Mouse (Mus musculus) adrenal gland, postnatal 0 days (tissue): ENCODE results near the gene Olfr1166. TPM values are rescaled to one million over a fixed set of nuclear protein-coding genes. Genes with fewer than 3 reads are reported as not detected.

Experiments used
- polyA plus RNA-seq: library from polyadenylated mRNA; unstranded; fragments of >200 nt; fragmentation: Nextera tagmentation; extraction: Ambion mirVana; gene quantifications from 2 replicates; pipeline ENCODE4 v1.2.1, GENCODE M21; 2015

Olfr1166 gene
- polyA plus RNA-seq, result not detected in 2 replicates

DNA sequence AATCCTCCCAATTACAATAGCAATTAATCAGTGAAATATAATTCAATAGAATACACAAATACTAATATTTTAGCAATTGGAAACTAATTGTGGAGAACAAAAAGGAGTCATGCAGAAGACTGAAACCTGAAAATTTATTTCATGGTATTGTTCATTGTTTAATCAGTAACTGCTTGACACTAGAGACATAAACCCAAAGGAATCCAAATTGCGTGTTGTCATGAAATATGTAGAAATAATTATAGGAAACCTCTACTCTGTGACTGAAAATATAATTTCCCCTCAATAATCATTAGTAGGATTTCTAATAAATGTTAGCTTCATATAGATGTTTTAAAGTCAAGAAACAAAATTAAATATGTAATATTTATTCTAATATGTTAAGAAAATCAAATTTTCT lies at the start of gene Olfr1166:
Gene Olfr1166 (minus strand): TSS at position 101 of the 400 bp plus-strand sequence.

DNA sequence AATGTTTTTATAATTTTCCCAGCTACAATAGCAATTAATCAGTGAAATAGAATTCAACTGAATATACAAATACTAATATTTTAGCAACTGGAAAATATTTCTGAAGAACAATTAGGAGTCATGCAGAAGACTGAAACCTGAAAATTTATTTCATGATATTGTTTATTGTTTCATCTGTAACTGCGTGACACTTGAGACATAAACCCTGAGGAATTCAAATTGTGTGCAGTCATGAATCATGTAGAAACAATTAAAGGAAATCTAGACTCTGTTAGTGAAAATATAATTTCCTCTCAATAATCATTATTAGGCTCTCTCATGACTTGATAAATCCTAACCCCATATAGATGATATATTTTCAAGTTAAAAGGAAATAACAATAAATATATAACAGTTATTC lies 27.0 kb upstream of the Olfr1166 start, which contains the start of gene Olfr1167:
Gene Olfr1167 (minus strand): TSS at position 101 of the 400 bp plus-strand sequence.

GRCm38 (mm10) chr2:88093866-88094265 lies 34.2 kb downstream of the Olfr1166 start, which contains the start of gene Olfr1164:
Gene Olfr1164 (minus strand): TSS chr2:88093966.

Other genes starting within 250 kb of the Olfr1166 start
- not detected in 2 replicates for gene Olfr1153, start 233.3 kb downstream of the Olfr1166 start, polyA plus RNA-seq
- not detected in 2 replicates for gene Olfr1154, start 223.1 kb downstream of the Olfr1166 start, polyA plus RNA-seq
- gene Olfr1155, start 183.1 kb downstream of the Olfr1166 start, polyA plus RNA-seq, result not detected in 2 replicates
- not detected in 2 replicates for gene Olfr1156, start 175.2 kb downstream of the Olfr1166 start, polyA plus RNA-seq
- not detected in 2 replicates for gene Olfr1157, start 160.0 kb downstream of the Olfr1166 start, polyA plus RNA-seq
- gene Olfr74, start 153.6 kb downstream of the Olfr1166 start, polyA plus RNA-seq, result not detected in 2 replicates
- not detected in 2 replicates for gene Olfr1158, start 138.2 kb downstream of the Olfr1166 start, polyA plus RNA-seq
- not detected in 2 replicates for gene Olfr1160, start 120.0 kb downstream of the Olfr1166 start, polyA plus RNA-seq
- gene Olfr1161, start 105.5 kb downstream of the Olfr1166 start, polyA plus RNA-seq, result not detected in 2 replicates
- 0.04 TPM in 1 of 2 replicates, not detected in the other for gene Olfr73, start 90.6 kb downstream of the Olfr1166 start, polyA plus RNA-seq
- not detected in 2 replicates for gene Olfr1162, start 77.1 kb downstream of the Olfr1166 start, polyA plus RNA-seq
- not detected in 2 replicates for gene Olfr1163, start 56.4 kb downstream of the Olfr1166 start, polyA plus RNA-seq
- not detected in 2 replicates for gene Olfr1164, start 34.3 kb downstream of the Olfr1166 start, polyA plus RNA-seq
- not detected in 2 replicates for gene Olfr1167, start 26.9 kb upstream of the Olfr1166 start, polyA plus RNA-seq
- gene Olfr1168, start 53.6 kb upstream of the Olfr1166 start, polyA plus RNA-seq, result not detected in 2 replicates
- gene Olfr1170, start 100.1 kb upstream of the Olfr1166 start, polyA plus RNA-seq, result not detected in 2 replicates
- gene Olfr1173, start 151.6 kb upstream of the Olfr1166 start, polyA plus RNA-seq, result not detected in 2 replicates
- gene Olfr1174-ps, start 186.9 kb upstream of the Olfr1166 start, polyA plus RNA-seq, result not detected in 2 replicates
- not detected in 2 replicates for gene Olfr1175-ps, start 198.9 kb upstream of the Olfr1166 start, polyA plus RNA-seq
- gene Olfr1176, start 208.4 kb upstream of the Olfr1166 start, polyA plus RNA-seq, result not detected in 2 replicates
- not detected in 2 replicates for gene Olfr1177-ps, start 218.2 kb upstream of the Olfr1166 start, polyA plus RNA-seq